Mouse (Mus musculus) G1E (cell line): ENCODE data around the gene Serinc2. TPM values are rescaled to one million over a fixed set of nuclear protein-coding genes. Genes with fewer than 3 reads are reported as not detected.

Source experiments
- ATAC-seq: 2 replicates; pipeline ENCODE4 v1.8.0; 2016; ENCODE audit warnings: mild to moderate bottlenecking; ENCODE audit not compliant: insufficient number of reproducible peaks, poor library complexity, low FRiP score, severe bottlenecking; ENCODE audit errors: extremely low read depth
- DNase-seq: peaks from one replicate; pipeline ENCODE4 v3.0.0; 2012; ENCODE audit warnings: low spot score
- H3K27me3 ChIP-seq: 2 replicates; pipeline ENCODE4 v1.6.1; 2012; ENCODE audit warnings: mild to moderate bottlenecking, low read length, inconsistent platforms; ENCODE audit not compliant: insufficient read depth
- H3K36me3 ChIP-seq: replicated peaks from 2 replicates; pipeline ENCODE3; 2012; ENCODE audit warnings: mild to moderate bottlenecking, inconsistent platforms
- H3K4me1 ChIP-seq: 2 replicates; pipeline ENCODE4 v1.6.1; 2012; ENCODE audit warnings: low read depth, low read length, inconsistent platforms, mixed read lengths; ENCODE audit not compliant: insufficient read depth
- H3K4me3 ChIP-seq: 2 replicates; pipeline ENCODE4 v1.5.1; 2012; ENCODE audit warnings: low read depth, mild to moderate bottlenecking, inconsistent platforms, low read length, moderate library complexity, mixed read lengths
- H3K9me3 ChIP-seq: replicated peaks from 2 replicates; pipeline ENCODE4 v1.6.1; 2012; ENCODE audit warnings: inconsistent platforms
- CTCF ChIP-seq: IDR thresholded peaks from 2 replicates; pipeline ENCODE4 v1.5.1; 2012; ENCODE audit warnings: low read depth, low read length, inconsistent platforms, mixed read lengths
- GATA1 ChIP-seq: IDR thresholded peaks from 2 replicates; pipeline ENCODE4 v1.6.1; 2012; ENCODE audit warnings: borderline replicate concordance, low read length, inconsistent platforms, mixed read lengths
- GATA2 ChIP-seq: IDR thresholded peaks from 2 replicates; pipeline ENCODE4 v1.6.1; 2012; ENCODE audit warnings: low read depth, low read length, inconsistent platforms, borderline replicate concordance
- POLR2AphosphoS5 ChIP-seq: IDR thresholded peaks from 2 replicates; pipeline ENCODE4 v1.6.1; 2012; ENCODE audit warnings: low read depth, low read length, inconsistent platforms; ENCODE audit not compliant: insufficient replicate concordance
- TAL1 ChIP-seq: conservative IDR thresholded peaks from 2 replicates; pipeline ENCODE4 v1.6.1; 2012; ENCODE audit warnings: low read depth, low read length, inconsistent platforms, mixed read lengths
- polyA plus RNA-seq: library from polyadenylated mRNA; stranded (reverse); fragments of >175 nt; gene quantifications from 2 replicates; pipeline ENCODE4 v1.2.3, GENCODE M21; 2012
- total RNA-seq, 2 experiments: library from RNA; stranded (forward) in 1 of 2; stranded (reverse) in 1 of 2; fragments of 200-1000 nt in 1 of 2; fragments of >200 nt in 1 of 2; fragmentation: Nextera tagmentation in 1 of 2; gene quantifications; 2 replicates each; pipeline ENCODE4 v1.2.3; 2014 to 2017

Serinc2 gene
- total and polyA plus RNA-seq, 3 experiments: not detected

GRCm38 (mm10) chr4:130298877-130299628 is 20.0 kb upstream of the Serinc2 start:
- Histone ChIP-seq H3K9me3 (no peaks in the 10 kb centered on the region), H3K27me3 (peaks cover 4% of the 10 kb centered on the region), H3K4me3 (no peak overlapping the region), H3K4me1 (peaks cover 73% of the 10 kb centered on the region), H3K36me3 (no peaks in the 10 kb centered on the region)
- DNase-seq (no peak), ATAC-seq (no peak)
- TF ChIP-seq CTCF (no peak), GATA2 (no peak), POLR2AphosphoS5 (no peak), GATA1 (no peak), TAL1 (no peak)

GRCm38 (mm10) chr4:130297123-130297529 is 18.1 kb upstream of the Serinc2 start:
- Histone ChIP-seq H3K4me1 (peaks cover 67% of the 10 kb centered on the region), H3K27me3 (no peaks in the 10 kb centered on the region; the same call in none of the 2 replicates), H3K9me3 (no peaks in the 10 kb centered on the region), H3K36me3 (no peaks in the 10 kb centered on the region), H3K4me3 (peak overlapping the region; percentile 8; the same call in 1 of the 2 replicates)
- ATAC-seq (0 out of 2 replicates have a peak, but pooled peaks have one; percentile 4), DNase-seq (peak; percentile 57)
- TF ChIP-seq POLR2AphosphoS5: no peak
- TF ChIP-seq GATA1: no peak
- peak; percentile 86 for TF ChIP-seq CTCF
- TF ChIP-seq TAL1: 0 out of 2 replicates have a peak, but pooled peaks have one; percentile 12
- TF ChIP-seq GATA2: no peak

- ATAC-seq (no peak), DNase-seq (peak; percentile 43)
- Histone ChIP-seq H3K4me1 (peaks cover 63% of the 10 kb centered on the region), H3K36me3 (no peaks in the 10 kb centered on the region), H3K4me3 (peak overlapping the region; percentile 28; the same call in 1 of the 2 replicates), H3K27me3 (no peaks in the 10 kb centered on the region; the same call in 1 of the 2 replicates), H3K9me3 (no peaks in the 10 kb centered on the region)
- TF ChIP-seq CTCF (no peak), GATA2 (no peak), TAL1 (no peak), GATA1 (no peak), POLR2AphosphoS5 (no peak)
Observed at GRCm38 (mm10) chr4:130296243-130296965, 17.4 kb upstream of the Serinc2 start.

GRCm38 (mm10) chr4:130295047-130295745 is 16.2 kb upstream of the Serinc2 start:
- Histone ChIP-seq H3K9me3 (no peaks in the 10 kb centered on the region), H3K4me1 (peaks cover 57% of the 10 kb centered on the region), H3K36me3 (no peaks in the 10 kb centered on the region), H3K4me3 (no peak overlapping the region; the same call in 1 of the 2 replicates), H3K27me3 (peaks cover 3% of the 10 kb centered on the region; the same call in 1 of the 2 replicates)
- no peak for ATAC-seq
- no peak for DNase-seq
- TF ChIP-seq GATA1: no peak
- TF ChIP-seq POLR2AphosphoS5: no peak
- TF ChIP-seq GATA2: no peak
- no peak for TF ChIP-seq TAL1
- TF ChIP-seq CTCF: no peak

- ATAC-seq (no peak), DNase-seq (no peak)
- Histone ChIP-seq H3K36me3 (no peaks in the 10 kb centered on the region), H3K9me3 (no peaks in the 10 kb centered on the region), H3K4me1 (peaks cover 52% of the 10 kb centered on the region), H3K27me3 (peaks cover 7% of the 10 kb centered on the region; the same call in 1 of the 2 replicates), H3K4me3 (no peak overlapping the region)
- no peak for TF ChIP-seq POLR2AphosphoS5
- TF ChIP-seq CTCF: no peak
- no peak for TF ChIP-seq GATA2
- no peak for TF ChIP-seq TAL1
- TF ChIP-seq GATA1: no peak
Observed at GRCm38 (mm10) chr4:130294513-130294912, 15.5 kb upstream of the Serinc2 start.

- H3K36me3 ChIP-seq: no peaks in the 10 kb centered on the region
- H3K9me3 ChIP-seq: no peaks in the 10 kb centered on the region
- ATAC-seq (no peak), DNase-seq (peak; percentile 63)
- TF ChIP-seq GATA2 (no peak), GATA1 (no peak), CTCF (peak; percentile 98)
- peaks cover 19% of the 10 kb centered on the region for H3K27me3 ChIP-seq
- H3K4me1 ChIP-seq: peaks cover 32% of the 10 kb centered on the region
- no peak overlapping the region for H3K4me3 ChIP-seq
Observed at GRCm38 (mm10) chr4:130292271-130292670, 13.3 kb upstream of the Serinc2 start.
